Mouse (Mus musculus): Measurements from ENCODE around the gene Ugt1a2.

DNA sequence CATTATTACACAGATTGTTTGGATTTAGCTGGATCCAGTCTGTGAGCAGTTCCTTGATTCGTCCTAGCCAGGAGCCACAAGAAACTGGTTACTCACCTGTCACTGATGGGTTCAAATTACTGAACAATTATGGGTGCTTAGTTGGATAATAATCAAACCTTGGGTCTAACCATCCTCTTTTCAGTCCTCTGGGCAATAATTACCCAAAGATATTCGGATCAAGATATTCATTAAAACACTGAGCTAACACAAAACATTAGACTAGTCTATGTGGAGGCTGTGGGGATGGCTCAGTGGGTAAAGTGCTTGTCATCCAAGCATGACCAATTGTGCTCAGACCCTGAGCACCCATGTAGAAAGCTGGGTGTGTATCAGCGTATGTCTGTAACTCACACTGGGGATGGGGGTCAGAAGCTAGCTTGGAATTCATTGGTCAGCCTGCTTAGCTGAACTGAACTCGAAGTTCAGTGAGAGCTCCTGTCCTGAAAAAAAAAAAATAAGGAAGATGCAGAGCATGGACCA lies 35.6 kb downstream of the Ugt1a2 start:
- TF ChIP-seq GATA1 (IDR thresholded peaks at IDR 0.05; ENCODE audit: borderline replicate concordance, low read length) (no peak), FLI1 (IDR thresholded peaks at IDR 0.05; ENCODE audit: low read length) (no peak)
